Mouse (Mus musculus) MEL (cell line): ENCODE measurements at regions not wholly inside any gene's neighbourhood (a gene's known extent, or its start where the extent isn't known, plus 50 kb on each side); places are given as distances from the start of the nearest gene placed in this dataset.

Source experiments
- DNase-seq: peaks from one replicate; pipeline ENCODE4 v3.0.0; 2011; ENCODE audit warnings: low read depth, low spot score
- H3K27ac ChIP-seq: 2 replicates; pipeline ENCODE4 v1.5.1; 2012; ENCODE audit warnings: low read depth, mild to moderate bottlenecking, control low read depth, low read length, moderate library complexity; ENCODE audit not compliant: control insufficient read depth
- H3K27me3 ChIP-seq, 2 experiments: fragments of 150-350 bp in 1 of 2; sonication (generic) in 1 of 2; 2 replicates each; pipeline ENCODE4 v1.6.1; 2012; ENCODE audit warnings: low read length in 2 of 2, mild to moderate bottlenecking in 2 of 2, improper control_type of control experiment in 1 of 2, moderate library complexity in 1 of 2; ENCODE audit not compliant: insufficient read depth in 2 of 2, control insufficient read depth in 1 of 2
- H3K36me3 ChIP-seq, 2 experiments: 2 replicates each; pipeline ENCODE4 v1.6.1; 2012 to 2014; ENCODE audit warnings: low read length in 2 of 2, improper control_type of control experiment in 1 of 2, inconsistent platforms in 1 of 2, mild to moderate bottlenecking in 1 of 2; ENCODE audit not compliant: insufficient read depth in 2 of 2, control insufficient read depth in 1 of 2
- H3K4me1 ChIP-seq, 2 experiments: fragments of 150-350 bp in 1 of 2; sonication (generic) in 1 of 2; 2 replicates each; pipeline ENCODE4 v1.6.1; 2012; ENCODE audit warnings: low read length in 2 of 2, improper control_type of control experiment in 1 of 2, mild to moderate bottlenecking in 1 of 2; ENCODE audit not compliant: insufficient read depth in 2 of 2, control insufficient read depth in 1 of 2
- H3K4me3 ChIP-seq, 2 experiments: fragments of 150-350 bp in 1 of 2; sonication (generic) in 1 of 2; 2 replicates each; pipeline ENCODE4 v1.5.1; 2012; ENCODE audit warnings: low read depth in 2 of 2, low read length in 2 of 2, mild to moderate bottlenecking in 2 of 2, moderate library complexity in 2 of 2, control low read depth in 1 of 2, improper control_type of control experiment in 1 of 2; ENCODE audit not compliant: control insufficient read depth in 1 of 2, insufficient read depth in 1 of 2
- H3K79me2 ChIP-seq: 2 replicates; pipeline ENCODE4 v1.6.1; 2012; ENCODE audit warnings: mild to moderate bottlenecking, low read length, moderate library complexity; ENCODE audit not compliant: control insufficient read depth, poor library complexity, insufficient read depth
- H3K9ac ChIP-seq: 2 replicates; pipeline ENCODE4 v1.6.1; 2012; ENCODE audit warnings: low read depth, mild to moderate bottlenecking, control low read depth, low read length, moderate library complexity; ENCODE audit not compliant: control insufficient read depth, poor library complexity, severe bottlenecking
- H3K9me3 ChIP-seq: fragments of 150-350 bp; sonication (generic); replicated peaks from 2 replicates; pipeline ENCODE4 v1.6.1; 2012; ENCODE audit warnings: mild to moderate bottlenecking, low read length, improper control_type of control experiment, moderate library complexity; ENCODE audit not compliant: insufficient read depth
- CHD1 ChIP-seq: IDR thresholded peaks from 2 replicates; pipeline ENCODE4 v1.6.1; 2012; ENCODE audit warnings: low read depth, mild to moderate bottlenecking, inconsistent platforms, low read length, improper control_type of control experiment
- CHD2 ChIP-seq: IDR thresholded peaks from 2 replicates; pipeline ENCODE4 v1.6.1; 2011; ENCODE audit warnings: low read length, improper control_type of control experiment
- CTCF ChIP-seq, 3 experiments: IDR thresholded peaks in 2 of 3; conservative IDR thresholded peaks in 1 of 3; 2 replicates each; pipeline ENCODE4 v1.5.1; 2011 to 2012; ENCODE audit warnings: low read length in 3 of 3, low read depth in 2 of 3, mild to moderate bottlenecking in 2 of 3, improper control_type of control experiment in 1 of 3, inconsistent platforms in 1 of 3, mixed read lengths in 1 of 3, moderate library complexity in 1 of 3; ENCODE audit not compliant: control insufficient read depth in 1 of 3, insufficient read depth in 1 of 3, poor library complexity in 1 of 3, severe bottlenecking in 1 of 3
- ELF1 ChIP-seq: IDR thresholded peaks from 2 replicates; pipeline ENCODE4 v1.6.1; 2014; ENCODE audit warnings: low read depth, mild to moderate bottlenecking, inconsistent platforms, low read length, improper control_type of control experiment, moderate library complexity
- EP300 ChIP-seq, 2 experiments: IDR thresholded peaks; 2 replicates each; pipeline ENCODE4 v1.6.1; 2011; ENCODE audit warnings: improper control_type of control experiment in 2 of 2, low read length in 2 of 2, low read depth in 1 of 2, mild to moderate bottlenecking in 1 of 2
- GABPA ChIP-seq: IDR thresholded peaks from 2 replicates; pipeline ENCODE4 v1.6.1; 2012; ENCODE audit warnings: low read depth, mild to moderate bottlenecking, inconsistent platforms, low read length, improper control_type of control experiment, moderate library complexity
- HCFC1 ChIP-seq: IDR thresholded peaks from 2 replicates; pipeline ENCODE4 v1.6.1; 2012; ENCODE audit warnings: low read depth, mild to moderate bottlenecking, inconsistent platforms, low read length, improper control_type of control experiment, moderate library complexity
- JUND ChIP-seq: IDR thresholded peaks from 2 replicates; pipeline ENCODE4 v1.6.1; 2011; ENCODE audit warnings: low read depth, mild to moderate bottlenecking, improper control_type of control experiment, low read length
- KAT2A ChIP-seq: conservative IDR thresholded peaks from 2 replicates; pipeline ENCODE4 v1.6.1; 2012; ENCODE audit warnings: low read depth, low read length, improper control_type of control experiment, inconsistent platforms
- MAFK ChIP-seq: IDR thresholded peaks from 2 replicates; pipeline ENCODE4 v1.6.1; 2011; ENCODE audit warnings: low read depth, mild to moderate bottlenecking, low read length, improper control_type of control experiment, borderline replicate concordance
- MAZ ChIP-seq: IDR thresholded peaks from 2 replicates; pipeline ENCODE4 v1.6.1; 2012; ENCODE audit warnings: low read depth, mild to moderate bottlenecking, inconsistent platforms, low read length, improper control_type of control experiment
- MYB ChIP-seq: IDR thresholded peaks from 2 replicates; pipeline ENCODE4 v1.6.1; 2011; ENCODE audit warnings: mild to moderate bottlenecking, low read depth, low read length, improper control_type of control experiment
- NELFE ChIP-seq: IDR thresholded peaks from 2 replicates; pipeline ENCODE4 v1.6.1; 2011; ENCODE audit warnings: low read depth, low read length, improper control_type of control experiment
- POLR2A ChIP-seq, 2 experiments: IDR thresholded peaks; 2 replicates each; pipeline ENCODE4 v1.6.1; 2011 to 2012; ENCODE audit warnings: low read length in 2 of 2, mild to moderate bottlenecking in 2 of 2, control low read depth in 1 of 2, improper control_type of control experiment in 1 of 2, low read depth in 1 of 2, moderate library complexity in 1 of 2; ENCODE audit not compliant: control insufficient read depth in 1 of 2, insufficient read depth in 1 of 2, poor library complexity in 1 of 2
- POLR2AphosphoS2 ChIP-seq: IDR thresholded peaks from 2 replicates; pipeline ENCODE4 v1.6.1; 2011; ENCODE audit warnings: low read length, improper control_type of control experiment
- RAD21 ChIP-seq: IDR thresholded peaks from 2 replicates; pipeline ENCODE4 v1.6.1; 2011; ENCODE audit warnings: mild to moderate bottlenecking, low read depth, low read length, improper control_type of control experiment
- SMC3 ChIP-seq: IDR thresholded peaks from 2 replicates; pipeline ENCODE4 v1.6.1; 2011; ENCODE audit warnings: low read depth, low read length, improper control_type of control experiment
- TAL1 ChIP-seq: IDR thresholded peaks from 2 replicates; pipeline ENCODE4 v1.6.1; 2012; ENCODE audit warnings: mild to moderate bottlenecking, inconsistent platforms, low read length, moderate library complexity, mixed read lengths
- TBP ChIP-seq: IDR thresholded peaks from 2 replicates; pipeline ENCODE4 v1.8.0; 2011; ENCODE audit warnings: low read depth, low read length, improper control_type of control experiment
- UBTF ChIP-seq: IDR thresholded peaks from 2 replicates; pipeline ENCODE4 v1.6.1; 2012; ENCODE audit warnings: low read depth, mild to moderate bottlenecking, inconsistent platforms, low read length, improper control_type of control experiment, moderate library complexity, borderline replicate concordance; ENCODE audit not compliant: insufficient read depth
- ZKSCAN1 ChIP-seq: IDR thresholded peaks from 2 replicates; pipeline ENCODE4 v1.6.1; 2012; ENCODE audit warnings: low read depth, mild to moderate bottlenecking, inconsistent platforms, low read length, improper control_type of control experiment, moderate library complexity
- ZMIZ1 ChIP-seq: IDR thresholded peaks from 2 replicates; pipeline ENCODE4 v1.6.1; 2012; ENCODE audit warnings: low read depth, mild to moderate bottlenecking, inconsistent platforms, low read length, improper control_type of control experiment, moderate library complexity

GRCm38 (mm10) chr9:61130877-61131276, 241.3 kb upstream of the Tle3 start:
- no peak overlapping the region for H3K9ac ChIP-seq
- H3K4me3 ChIP-seq = no peak overlapping the region
- TF ChIP-seq NELFE = no peak
- no peak for TF ChIP-seq ZKSCAN1
- TF ChIP-seq POLR2AphosphoS2 = no peak
- no peak for TF ChIP-seq UBTF
- TF ChIP-seq TAL1 = no peak
- TF ChIP-seq GABPA = no peak
- TF ChIP-seq JUND = no peak
- no peak for TF ChIP-seq RAD21
- no peak for TF ChIP-seq MAZ
- TF ChIP-seq SMC3 = no peak
- TF ChIP-seq TBP = no peak
- TF ChIP-seq CHD1 = no peak
- no peak for TF ChIP-seq ELF1
- TF ChIP-seq POLR2A (IDR thresholded peaks at IDR 0.05; ENCODE audit: control insufficient read depth in 1 of 2, insufficient read depth in 1 of 2, low read depth in 1 of 2, low read length in 2 of 2, poor library complexity in 1 of 2) = no peak
- TF ChIP-seq CHD2 = no peak
- no peak for TF ChIP-seq CTCF (IDR thresholded peaks at IDR 0.05 in 2 of 3, conservative IDR thresholded peaks at IDR 0.05 in 1 of 3; ENCODE audit: control insufficient read depth in 1 of 3, insufficient read depth in 1 of 3, low read depth in 2 of 3, low read length in 3 of 3, poor library complexity in 1 of 3, severe bottlenecking in 1 of 3)
- TF ChIP-seq MAFK = no peak
- H3K27me3 ChIP-seq = peaks cover 0 to 5% of the 10 kb centered on the region in 2 experiments; a peak in 2 of 4 replicates
- H3K36me3 ChIP-seq = no peaks in the 10 kb centered on the region
- H3K9me3 ChIP-seq = no peaks in the 10 kb centered on the region
- DNase-seq = no peak
- H3K27ac ChIP-seq = no peak overlapping the region
- no peaks in the 10 kb centered on the region for H3K4me1 ChIP-seq
- H3K79me2 ChIP-seq = no peaks in the 10 kb centered on the region

- no peaks in the 10 kb centered on the region for H3K9me3 ChIP-seq
- H3K9ac ChIP-seq = no peak overlapping the region
- H3K4me3 ChIP-seq = no peak overlapping the region
- TF ChIP-seq MAFK (no peak), MYB (no peak), KAT2A (no peak), ZMIZ1 (no peak), POLR2AphosphoS2 (no peak), ZKSCAN1 (no peak), EP300 (IDR thresholded peaks at IDR 0.05; ENCODE audit: low read depth in 1 of 2, low read length in 2 of 2) (no peak), HCFC1 (no peak), CHD1 (no peak)
- DNase-seq = no peak
- peaks cover 0 to 5% of the 10 kb centered on the region in 2 experiments; a peak in 1 of 4 replicates for H3K27me3 ChIP-seq
- H3K36me3 ChIP-seq = no peaks in the 10 kb centered on the region
- no peaks in the 10 kb centered on the region for H3K4me1 ChIP-seq
- no peak overlapping the region for H3K27ac ChIP-seq
- H3K79me2 ChIP-seq = no peaks in the 10 kb centered on the region
Observed at GRCm38 (mm10) chr9:61135263-61135882, 236.8 kb upstream of the Tle3 start.
